Mouse (Mus musculus) lung, embryonic 14.5 days (tissue): ENCODE data around the gene Cul1. TPM values are rescaled to one million over a fixed set of nuclear protein-coding genes. Genes with fewer than 3 reads are reported as not detected.

Experiments
- ATAC-seq: fragments of 200-750 bp; cut with Nextera tagmentation; 2 replicates; pipeline ENCODE4 v1.8.0; 2017; ENCODE audit warnings: mild to moderate bottlenecking, moderate TSS enrichment, moderate library complexity; ENCODE audit not compliant: insufficient read depth
- DNase-seq: peaks from one replicate; pipeline ENCODE4 v3.0.0-alpha.2; 2015
- H3K27ac ChIP-seq: fragments of 300-500 bp; sonication (generic); 2 replicates; pipeline ENCODE4 v1.5.1; 2014; ENCODE audit warnings: low read depth, mild to moderate bottlenecking, moderate library complexity
- H3K27me3 ChIP-seq: fragments of 300-500 bp; sonication (generic); 2 replicates; pipeline ENCODE4 v1.6.1; 2014; ENCODE audit warnings: low read length, control low read depth; ENCODE audit not compliant: insufficient read depth
- H3K36me3 ChIP-seq: fragments of 300-500 bp; sonication (generic); 2 replicates; pipeline ENCODE4 v1.6.1; 2014; ENCODE audit warnings: control low read depth; ENCODE audit not compliant: insufficient read depth
- H3K4me1 ChIP-seq: fragments of 300-500 bp; sonication (generic); 2 replicates; pipeline ENCODE4 v1.6.1; 2014; ENCODE audit warnings: antibody characterized with exemption, control low read depth; ENCODE audit not compliant: insufficient read depth
- H3K4me2 ChIP-seq: fragments of 300-500 bp; sonication (generic); 2 replicates; pipeline ENCODE4 v1.6.1; 2014; ENCODE audit warnings: mild to moderate bottlenecking
- H3K4me3 ChIP-seq: fragments of 300-500 bp; sonication (generic); 2 replicates; pipeline ENCODE4 v1.5.1; 2014; ENCODE audit warnings: low read depth, low read length
- H3K9ac ChIP-seq: fragments of 300-500 bp; sonication (generic); 2 replicates; pipeline ENCODE4 v1.6.1; 2014
- H3K9me3 ChIP-seq: fragments of 300-500 bp; sonication (generic); 2 replicates; pipeline ENCODE4 v1.6.1; 2016; ENCODE audit warnings: low read depth, low read length, control low read depth
- CTCF ChIP-seq: IDR thresholded peaks from 2 replicates; pipeline ENCODE4 v1.5.1; 2016; ENCODE audit warnings: antibody characterized with exemption, low read depth
- WGBS: fragments of 180-500 bp; shearing (Covaris S2); extraction: QIAGEN DNeasy Blood & Tissue Kit; methylation state at CpG from one replicate; pipeline ENCODE4 v1.1.7; 2014; 5-methylcytosine and 5-hydroxymethylcytosine counted together
- polyA plus RNA-seq: library from polyadenylated mRNA; unstranded; fragments of >200 nt; fragmentation: Nextera tagmentation; extraction: Ambion mirVana; gene quantifications from 2 replicates; pipeline ENCODE4 v1.2.1, GENCODE M21; 2014

The Cul1 gene
- 149 and 155 TPM in 2 replicates for polyA plus RNA-seq

DNA sequence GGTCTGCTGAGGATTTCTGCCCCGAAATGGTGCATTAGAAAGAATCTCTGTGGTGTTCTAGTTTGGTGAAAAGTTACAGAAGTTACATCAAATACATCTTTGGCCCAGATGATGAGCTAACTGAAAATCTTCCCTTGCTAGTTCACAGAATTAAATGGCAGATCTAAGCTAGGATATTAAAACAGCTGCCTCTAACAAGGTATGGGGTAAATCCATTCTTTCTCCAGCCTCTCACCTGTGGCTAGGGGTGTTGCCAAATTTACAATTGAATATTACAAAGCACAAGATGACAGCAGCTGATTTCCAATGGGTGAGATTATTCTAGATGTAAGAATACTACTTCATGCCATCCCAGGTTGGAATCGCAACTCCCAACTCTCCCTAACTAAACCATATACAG is at the start of gene Cul1:
Gene Cul1, plus strand, starts transcription at position 301 of the 400 bp plus-strand sequence.
- TF ChIP-seq CTCF = no peak
- H3K9me3 ChIP-seq = no peaks in the 10 kb centered on the region
- DNase-seq (no peak), ATAC-seq (no peak)
- WGBS = 43% methylated on average over 2 of the region's 2 CpGs
- peak within 1 kb of the TSS; percentile 77 for H3K4me2 ChIP-seq
- H3K27ac ChIP-seq = peak within 1 kb of the TSS; percentile 99
- H3K27me3 ChIP-seq = no peaks in the 10 kb centered on the region
- H3K9ac ChIP-seq = peak within 1 kb of the TSS; percentile 99
- peak within 1 kb of the TSS; percentile 96 for H3K4me3 ChIP-seq
- no peaks in the 10 kb centered on the region for H3K36me3 ChIP-seq
- no peaks in the 10 kb centered on the region for H3K4me1 ChIP-seq

DNA sequence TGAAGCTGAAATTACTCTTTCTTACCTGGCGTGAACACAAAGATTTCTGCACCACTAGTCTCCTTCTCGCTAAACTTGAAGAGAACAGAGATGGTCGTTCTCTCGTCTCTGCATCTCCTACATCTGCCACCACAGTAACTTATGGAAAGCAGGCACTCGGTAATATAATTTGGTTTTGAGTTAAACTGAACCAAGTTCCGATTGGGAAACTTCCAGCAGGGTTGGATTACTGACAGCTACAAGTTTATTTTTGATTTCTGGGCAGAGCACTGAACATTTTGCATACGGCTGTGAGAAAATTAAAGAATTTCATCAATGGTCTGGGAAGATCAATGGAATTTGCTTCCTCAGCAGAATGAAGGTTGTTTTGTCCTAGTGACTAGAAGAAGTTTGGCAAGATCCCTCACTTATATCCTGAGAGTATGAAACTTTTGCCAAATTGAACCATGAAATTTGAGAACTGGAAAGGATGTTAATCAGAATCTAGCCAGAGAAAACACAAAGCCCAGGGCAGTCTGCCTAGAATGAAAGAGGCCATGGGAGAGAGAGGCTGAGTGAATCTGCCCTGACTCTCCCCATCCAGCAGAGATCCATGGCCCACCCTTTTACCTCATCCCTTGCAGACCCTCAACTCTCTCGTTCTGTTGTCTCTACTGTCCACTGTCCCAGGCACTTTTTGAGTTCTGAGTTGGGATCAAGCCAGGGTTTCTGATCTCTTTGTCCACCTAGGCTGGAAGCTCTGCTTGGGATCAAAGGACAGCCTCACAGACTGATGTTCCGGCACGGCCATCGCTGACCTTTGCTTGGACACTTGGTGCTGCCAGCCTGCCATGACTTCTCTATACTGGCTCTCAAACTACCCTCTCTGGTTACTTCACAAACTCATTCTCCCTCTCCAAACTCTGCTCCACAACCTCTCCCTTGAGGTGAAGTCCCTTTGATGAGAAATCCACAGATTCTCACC is 48.5 kb upstream of the Cul1 start:
- Histone ChIP-seq H3K36me3 (no peaks in the 10 kb centered on the region), H3K27ac (peak overlapping the region; percentile 81), H3K4me2 (peak overlapping the region; percentile 10; the same call in 1 of the 2 replicates), H3K27me3 (no peaks in the 10 kb centered on the region), H3K4me1 (no peaks in the 10 kb centered on the region), H3K9me3 (no peaks in the 10 kb centered on the region), H3K9ac (no peak overlapping the region), H3K4me3 (no peak overlapping the region)
- no peak for TF ChIP-seq CTCF
- 61% methylated on average over 11 of the region's 11 CpGs for WGBS
- ATAC-seq (peak; percentile 80), DNase-seq (peak; percentile 83)

DNA sequence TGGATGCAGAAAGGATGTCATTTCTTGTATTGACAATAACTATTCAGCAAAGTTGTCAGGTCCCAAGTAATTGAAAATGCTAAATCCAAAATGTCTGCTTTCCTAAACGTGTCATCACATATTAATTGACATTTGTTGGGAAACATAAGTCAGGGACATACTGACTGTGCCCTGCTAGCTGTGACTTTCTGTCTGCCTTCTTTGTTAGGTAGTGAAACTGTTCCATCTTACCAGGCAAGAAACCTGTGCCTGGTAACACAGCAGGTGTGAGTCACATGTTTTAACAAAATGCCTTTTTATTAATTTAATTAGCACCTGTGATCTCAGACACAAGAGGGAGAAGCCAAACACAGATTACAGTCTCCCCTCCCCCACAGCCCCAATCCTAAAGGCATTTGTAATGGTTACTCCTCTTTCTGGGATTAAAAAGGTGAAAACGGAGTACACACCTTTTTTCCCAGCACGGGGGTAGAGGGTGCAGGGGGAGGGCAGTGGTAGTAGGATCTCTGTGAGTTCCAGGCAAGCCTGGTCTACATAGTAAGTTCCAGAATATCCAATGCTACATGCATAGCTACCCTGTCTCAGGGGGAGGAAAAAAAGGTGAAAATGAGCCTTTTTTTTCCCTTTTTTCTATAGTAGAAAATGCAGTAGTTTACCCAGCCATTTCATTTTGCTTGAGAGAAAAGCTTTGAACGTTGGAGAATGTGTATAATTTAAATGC is 40.2 kb upstream of the Cul1 start:
- WGBS = 25% methylated on average over 4 of the region's 4 CpGs
- no peak overlapping the region for H3K9ac ChIP-seq
- H3K27me3 ChIP-seq = no peaks in the 10 kb centered on the region
- TF ChIP-seq CTCF = no peak
- H3K4me1 ChIP-seq = no peaks in the 10 kb centered on the region
- H3K9me3 ChIP-seq = no peaks in the 10 kb centered on the region
- DNase-seq = no peak
- no peak overlapping the region for H3K4me3 ChIP-seq
- no peak overlapping the region for H3K27ac ChIP-seq
- no peak for ATAC-seq
- H3K36me3 ChIP-seq = no peaks in the 10 kb centered on the region
- H3K4me2 ChIP-seq = no peak overlapping the region

DNA sequence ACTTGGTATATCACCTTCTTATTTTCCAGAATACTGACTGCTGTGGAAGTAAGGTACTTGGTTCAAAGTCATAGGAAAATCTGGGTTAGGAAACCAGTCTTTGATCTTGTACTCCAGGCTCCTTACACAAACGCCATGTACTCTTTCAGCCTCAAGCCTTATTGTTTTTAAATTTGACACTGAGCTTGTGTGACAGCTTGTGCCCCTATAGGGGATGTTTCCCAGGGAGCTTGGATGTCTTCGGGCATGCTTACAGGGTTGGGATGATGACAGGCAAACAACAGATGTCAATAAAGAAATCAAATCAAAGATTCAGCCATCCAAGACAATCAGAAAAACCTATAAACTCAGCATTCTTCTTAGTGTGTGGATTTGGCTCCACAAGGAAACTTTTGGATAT is 39.5 kb upstream of the Cul1 start:
- H3K4me3 ChIP-seq = no peak overlapping the region
- ATAC-seq = no peak
- no peaks in the 10 kb centered on the region for H3K4me1 ChIP-seq
- H3K27ac ChIP-seq = no peak overlapping the region
- no peak overlapping the region for H3K9ac ChIP-seq
- H3K4me2 ChIP-seq = no peak overlapping the region
- no peak for TF ChIP-seq CTCF
- no peaks in the 10 kb centered on the region for H3K9me3 ChIP-seq
- 43% methylated on average over 2 of the region's 2 CpGs for WGBS
- no peak for DNase-seq
- no peaks in the 10 kb centered on the region for H3K36me3 ChIP-seq
- no peaks in the 10 kb centered on the region for H3K27me3 ChIP-seq

DNA sequence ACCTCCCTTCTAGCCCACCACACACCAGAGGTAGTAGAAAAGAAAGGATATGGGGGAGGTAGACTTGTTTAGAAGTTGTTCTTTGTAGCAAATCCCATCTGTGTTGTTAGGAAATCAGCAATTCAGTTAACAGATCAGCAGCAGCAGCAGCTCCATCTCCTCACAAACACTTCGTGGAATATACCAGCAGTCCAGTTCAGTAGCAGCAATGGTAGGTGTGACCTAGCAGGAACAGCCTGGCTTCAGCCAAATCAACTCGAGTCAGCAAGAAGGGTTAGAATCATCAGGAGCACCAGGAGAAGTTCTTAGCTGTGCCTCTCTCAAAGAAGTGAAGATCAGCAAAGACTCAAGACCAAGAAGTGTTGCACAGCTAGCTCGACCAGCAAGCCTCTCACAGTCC is 34.5 kb upstream of the Cul1 start:
- Histone ChIP-seq H3K9me3 (no peaks in the 10 kb centered on the region), H3K9ac (no peak overlapping the region), H3K4me1 (no peaks in the 10 kb centered on the region), H3K27me3 (no peaks in the 10 kb centered on the region), H3K36me3 (no peaks in the 10 kb centered on the region), H3K27ac (no peak overlapping the region), H3K4me2 (no peak overlapping the region), H3K4me3 (no peak overlapping the region)
- peak; percentile 66; the same call in 1 of the 2 replicates for ATAC-seq
- TF ChIP-seq CTCF = no peak
- WGBS = 55% methylated on average over 3 of the region's 3 CpGs
- DNase-seq = peak; percentile 71

DNA sequence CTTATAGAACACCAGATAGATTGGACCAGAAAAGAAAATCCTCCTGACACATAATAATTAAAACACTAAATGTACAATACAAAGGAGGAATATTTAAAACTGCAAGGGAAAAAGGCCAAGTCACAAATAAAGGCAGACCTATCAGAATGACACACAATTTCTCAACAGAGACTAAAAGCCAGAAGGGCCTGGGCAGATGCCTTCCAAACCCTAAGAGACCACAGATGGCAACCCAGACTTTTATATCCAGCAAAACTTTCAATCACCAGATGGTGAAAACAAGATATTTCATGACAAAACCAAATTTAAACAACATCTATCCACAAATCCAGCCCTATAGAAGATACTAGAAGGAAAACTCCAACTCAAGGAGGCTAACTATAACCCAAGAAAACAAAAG is 33.0 kb upstream of the Cul1 start:
- no peak overlapping the region for H3K4me3 ChIP-seq
- no peak overlapping the region for H3K27ac ChIP-seq
- no peak overlapping the region for H3K9ac ChIP-seq
- DNase-seq (no peak), ATAC-seq (no peak)
- no peaks in the 10 kb centered on the region for H3K9me3 ChIP-seq
- H3K4me1 ChIP-seq = no peaks in the 10 kb centered on the region
- H3K4me2 ChIP-seq = no peak overlapping the region
- no peak for TF ChIP-seq CTCF
- no peaks in the 10 kb centered on the region for H3K36me3 ChIP-seq
- no peaks in the 10 kb centered on the region for H3K27me3 ChIP-seq

DNA sequence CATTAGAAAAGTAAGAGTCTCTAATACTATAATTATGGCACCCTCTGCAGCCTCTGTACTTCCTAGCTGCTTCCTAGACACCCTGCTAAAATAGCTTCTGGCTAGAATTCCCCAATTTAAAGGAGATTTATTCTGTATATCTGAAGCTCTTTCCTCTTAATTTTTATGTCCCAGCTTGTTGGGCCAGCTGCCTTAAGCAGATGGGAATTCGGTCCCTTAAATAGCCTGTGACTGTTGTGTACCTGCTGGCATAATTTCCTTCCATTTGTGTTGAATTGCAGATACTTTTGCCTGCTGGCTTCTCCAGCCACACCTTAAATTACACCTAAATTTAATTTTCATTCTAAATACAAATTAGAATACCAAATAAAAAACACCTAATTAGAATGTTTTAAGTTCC is 32.0 kb upstream of the Cul1 start:
- no peak overlapping the region for H3K4me3 ChIP-seq
- no peaks in the 10 kb centered on the region for H3K9me3 ChIP-seq
- DNase-seq = no peak
- no peaks in the 10 kb centered on the region for H3K36me3 ChIP-seq
- H3K27ac ChIP-seq = no peak overlapping the region
- H3K27me3 ChIP-seq = no peaks in the 10 kb centered on the region
- WGBS = 81% methylated on average over 1 of the region's 1 CpGs
- H3K4me2 ChIP-seq = no peak overlapping the region
- H3K9ac ChIP-seq = no peak overlapping the region
- no peak for ATAC-seq
- no peaks in the 10 kb centered on the region for H3K4me1 ChIP-seq
- no peak for TF ChIP-seq CTCF
